Mouse (Mus musculus) embryonic facial prominence, embryonic 14.5 days (tissue): ENCODE results near the gene Faap20. TPM values are rescaled to one million over a fixed set of nuclear protein-coding genes. Genes with fewer than 3 reads are reported as not detected.

Experiments used
- ATAC-seq: fragments of 200-750 bp; cut with Nextera tagmentation; 2 replicates; pipeline ENCODE4 v1.8.0; 2017; ENCODE audit warnings: low read depth, moderate number of reproducible peaks, moderate TSS enrichment
- DNase-seq: peaks from one replicate; pipeline ENCODE4 v3.0.0-alpha.2; 2015; ENCODE audit warnings: low spot score
- H3K27ac ChIP-seq: fragments of 300-500 bp; sonication (generic); replicated peaks from 2 replicates; pipeline ENCODE4 v1.5.1; 2014; ENCODE audit warnings: low read depth, mild to moderate bottlenecking, low read length, moderate library complexity
- H3K27me3 ChIP-seq: fragments of 300-500 bp; sonication (generic); replicated peaks from 2 replicates; pipeline ENCODE4 v1.6.1; 2014; ENCODE audit warnings: low read length; ENCODE audit not compliant: control insufficient read depth, insufficient read depth
- H3K36me3 ChIP-seq: fragments of 300-500 bp; sonication (generic); 2 replicates; pipeline ENCODE4 v1.6.1; 2014; ENCODE audit warnings: low read length, mixed read lengths; ENCODE audit not compliant: control insufficient read depth, insufficient read depth
- H3K4me1 ChIP-seq: fragments of 300-500 bp; sonication (generic); 2 replicates; pipeline ENCODE4 v1.6.1; 2014; ENCODE audit warnings: antibody characterized with exemption, low read length; ENCODE audit not compliant: control insufficient read depth, insufficient read depth
- H3K4me2 ChIP-seq: fragments of 300-500 bp; sonication (generic); 2 replicates; pipeline ENCODE4 v1.6.1; 2014; ENCODE audit warnings: low read depth, mild to moderate bottlenecking, low read length, moderate library complexity, mixed read lengths
- H3K4me3 ChIP-seq: fragments of 300-500 bp; sonication (generic); 2 replicates; pipeline ENCODE4 v1.5.1; 2014; ENCODE audit warnings: low read depth, mild to moderate bottlenecking, low read length
- H3K9ac ChIP-seq: fragments of 300-500 bp; sonication (generic); 2 replicates; pipeline ENCODE4 v1.6.1; 2014; ENCODE audit warnings: low read depth, mild to moderate bottlenecking, low read length, moderate library complexity, mixed read lengths
- H3K9me3 ChIP-seq: fragments of 300-500 bp; sonication (generic); 2 replicates; pipeline ENCODE4 v1.6.1; 2016; ENCODE audit warnings: low read length; ENCODE audit not compliant: control insufficient read depth
- WGBS: fragments of 180-500 bp; shearing (Covaris S2); extraction: QIAGEN DNeasy Blood & Tissue Kit; methylation state at CpG from one replicate; pipeline ENCODE4 v1.1.7; 2014; 5-methylcytosine and 5-hydroxymethylcytosine counted together
- polyA plus RNA-seq: library from polyadenylated mRNA; unstranded; fragments of >200 nt; fragmentation: Nextera tagmentation; extraction: Ambion mirVana; gene quantifications from 2 replicates; pipeline ENCODE4 v1.2.1, GENCODE M21; 2014

The Faap20 gene
- polyA plus RNA-seq, 1 experiment from 2014 or later, result 66.1 TPM

DNA sequence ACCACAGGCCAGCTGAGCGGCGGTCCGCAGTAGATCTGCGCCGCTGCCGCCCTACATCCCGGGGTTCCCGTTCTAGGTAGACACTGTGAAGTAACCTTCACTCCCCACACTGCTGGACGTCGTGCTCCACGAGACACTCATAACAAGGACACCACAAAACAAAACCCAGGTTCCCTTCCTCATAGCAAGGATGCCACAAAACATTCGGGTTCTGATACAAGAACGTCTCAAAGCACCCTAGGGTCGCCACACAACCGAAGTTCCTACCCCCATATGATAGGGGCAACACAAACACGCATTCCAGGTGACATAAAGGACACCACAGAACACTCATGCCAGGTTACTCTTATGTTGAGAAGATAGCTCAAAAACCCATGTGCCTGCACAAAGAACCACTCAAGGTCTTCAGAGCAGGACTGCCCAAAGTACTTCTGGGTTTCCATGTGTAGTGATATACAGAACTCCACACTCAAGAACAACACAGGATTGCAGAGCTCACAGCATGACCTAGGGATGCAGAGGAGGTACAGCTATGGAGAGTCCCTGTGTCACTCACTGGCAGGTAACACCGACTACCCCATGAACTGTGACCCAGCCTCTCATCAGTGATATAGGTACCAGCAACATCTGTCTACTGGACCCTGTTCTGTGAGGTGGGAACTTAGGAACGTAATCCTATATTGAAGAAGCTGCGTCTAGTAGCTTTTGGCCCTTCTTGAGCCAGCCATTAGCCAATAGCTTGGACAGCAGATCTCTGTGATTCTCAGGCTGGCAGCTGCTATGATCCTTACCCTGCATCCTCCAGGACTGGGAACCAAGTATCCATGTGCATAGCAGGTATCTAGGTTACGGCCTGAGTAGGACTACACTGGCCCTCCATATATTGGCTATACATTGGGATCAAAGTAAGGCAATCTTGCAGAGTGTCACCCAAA, 25.7 kb upstream of the Faap20 start:
- DNase-seq (no peak), ATAC-seq (no peak)
- Histone ChIP-seq H3K36me3 (peaks cover 4% of the 10 kb centered on the region; the same call in 1 of the 2 replicates), H3K4me1 (peaks cover 20% of the 10 kb centered on the region), H3K27me3 (no peaks in the 10 kb centered on the region), H3K4me3 (peak overlapping the region; percentile 39), H3K4me2 (peak overlapping the region; percentile 67), H3K9ac (peak overlapping the region; percentile 74), H3K9me3 (no peaks in the 10 kb centered on the region), H3K27ac (peak overlapping the region; percentile 95)
- WGBS, result 31% methylated on average over 20 of the region's 20 CpGs

GRCm38 (mm10) chr4:155225918-155226317, 23.7 kb upstream of the Faap20 start:
- 77% methylated on average over 5 of the region's 5 CpGs for WGBS
- H3K9me3 ChIP-seq, result no peaks in the 10 kb centered on the region
- no peak for DNase-seq
- H3K4me2 ChIP-seq, result no peak overlapping the region
- ATAC-seq, result no peak
- H3K27me3 ChIP-seq, result no peaks in the 10 kb centered on the region
- no peak overlapping the region for H3K9ac ChIP-seq
- no peak overlapping the region for H3K27ac ChIP-seq
- H3K4me3 ChIP-seq, result no peak overlapping the region
- H3K4me1 ChIP-seq, result peaks cover 6% of the 10 kb centered on the region; the same call in 1 of the 2 replicates
- peaks cover 4% of the 10 kb centered on the region; the same call in 1 of the 2 replicates for H3K36me3 ChIP-seq

DNA sequence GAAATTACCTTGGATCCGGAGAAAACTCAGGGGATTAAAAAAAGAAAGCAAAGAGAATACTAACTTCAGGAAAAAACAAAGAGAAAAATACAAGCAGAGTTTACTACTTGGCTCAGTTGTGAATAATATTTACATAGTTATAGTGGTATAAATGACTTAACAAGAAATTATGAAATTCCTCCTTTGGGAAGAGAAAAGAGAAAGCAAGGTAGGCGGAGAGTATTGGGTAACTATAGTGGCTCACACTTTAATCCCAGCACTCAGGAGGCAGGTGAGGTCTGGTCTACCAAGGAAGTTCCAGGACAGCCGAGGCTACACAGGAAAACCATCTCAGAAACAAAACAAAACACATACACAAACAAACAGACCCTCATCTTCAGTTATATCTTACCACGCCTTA, 21.6 kb upstream of the Faap20 start:
- Histone ChIP-seq H3K4me1 (peaks cover 11% of the 10 kb centered on the region), H3K9ac (no peak overlapping the region), H3K9me3 (no peaks in the 10 kb centered on the region), H3K27ac (no peak overlapping the region), H3K27me3 (no peaks in the 10 kb centered on the region), H3K36me3 (no peaks in the 10 kb centered on the region), H3K4me2 (no peak overlapping the region), H3K4me3 (no peak overlapping the region)
- DNase-seq (no peak), ATAC-seq (no peak)
- 77% methylated on average over 4 of the region's 4 CpGs for WGBS

- ATAC-seq, result no peak
- Histone ChIP-seq H3K9ac (no peak overlapping the region), H3K4me2 (no peak overlapping the region), H3K4me1 (peaks cover 15% of the 10 kb centered on the region), H3K27me3 (no peaks in the 10 kb centered on the region), H3K27ac (no peak overlapping the region), H3K4me3 (no peak overlapping the region), H3K36me3 (no peaks in the 10 kb centered on the region), H3K9me3 (no peaks in the 10 kb centered on the region)
- DNase-seq, result no peak
- 76% methylated on average over 5 of the region's 5 CpGs for whole genome bisulfite sequencing
These were observed 21.1 kb upstream of the Faap20 start for GRCm38 (mm10) chr4:155228461-155228860.

DNA sequence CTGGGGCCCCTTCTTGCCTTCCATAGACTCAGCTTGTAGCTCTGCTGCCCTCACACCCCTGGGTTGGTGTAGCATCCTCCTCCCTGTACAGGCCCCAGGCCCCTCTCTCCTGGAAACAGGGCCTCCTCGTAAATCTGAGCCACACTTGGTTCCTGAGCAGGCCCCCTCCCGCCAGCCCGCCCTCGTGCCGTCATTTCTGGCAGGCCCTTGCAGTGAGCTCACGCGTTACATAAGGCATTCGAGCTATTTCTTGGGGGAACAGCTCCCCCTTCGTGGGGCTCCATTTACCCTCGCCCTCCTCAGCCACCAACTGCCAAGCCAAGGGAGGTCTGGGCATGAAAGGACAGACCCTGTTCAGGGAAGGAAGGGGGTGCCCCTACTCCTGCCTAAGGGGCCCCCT, 15.7 kb upstream of the Faap20 start:
- Histone ChIP-seq H3K9ac (peak overlapping the region; percentile 63), H3K36me3 (no peaks in the 10 kb centered on the region), H3K27ac (peak overlapping the region; percentile 100), H3K4me3 (no peak overlapping the region), H3K4me2 (peak overlapping the region; percentile 40), H3K27me3 (no peaks in the 10 kb centered on the region), H3K9me3 (no peaks in the 10 kb centered on the region), H3K4me1 (peaks cover 58% of the 10 kb centered on the region)
- WGBS, result 1% methylated on average over 10 of the region's 10 CpGs
- DNase-seq (peak; percentile 96), ATAC-seq (peak; percentile 82)

- peak overlapping the region; percentile 100 for H3K27ac ChIP-seq
- H3K36me3 ChIP-seq, result no peaks in the 10 kb centered on the region
- peaks cover 58% of the 10 kb centered on the region for H3K4me1 ChIP-seq
- DNase-seq, result peak; percentile 62
- peak overlapping the region; percentile 15 for H3K4me3 ChIP-seq
- 50% methylated on average over 8 of the region's 8 CpGs for WGBS
- H3K9ac ChIP-seq, result peak overlapping the region; percentile 63
- no peak; the same call in 1 of the 2 replicates for ATAC-seq
- no peaks in the 10 kb centered on the region for H3K9me3 ChIP-seq
- H3K27me3 ChIP-seq, result no peaks in the 10 kb centered on the region
- H3K4me2 ChIP-seq, result peak overlapping the region; percentile 40
These were observed 15.0 kb upstream of the Faap20 start for GRCm38 (mm10) chr4:155234371-155235310.

- peaks cover 58% of the 10 kb centered on the region for H3K4me1 ChIP-seq
- H3K36me3 ChIP-seq, result no peaks in the 10 kb centered on the region
- no peaks in the 10 kb centered on the region for H3K27me3 ChIP-seq
- WGBS, result 10% methylated on average over 16 of the region's 18 CpGs
- DNase-seq, result peak; percentile 96
- H3K9ac ChIP-seq, result peak overlapping the region; percentile 63
- peak overlapping the region; percentile 40 for H3K4me2 ChIP-seq
- H3K27ac ChIP-seq, result peak overlapping the region; percentile 100
- ATAC-seq, result peak; percentile 83
- peak overlapping the region; percentile 15 for H3K4me3 ChIP-seq
- H3K9me3 ChIP-seq, result no peaks in the 10 kb centered on the region
These were observed 14.1 kb upstream of the Faap20 start for GRCm38 (mm10) chr4:155235311-155236119.
